Mouse (Mus musculus) cerebral cortex, adult 2 months (tissue): ENCODE measurements around the gene Ccdc91.

Source experiments
- WGBS: fragments of 180-500 bp; shearing (Covaris S2); methylation state at CpG from one replicate; pipeline ENCODE4 v1.1.7; 2018; 5-methylcytosine and 5-hydroxymethylcytosine counted together

Gene Ccdc91

DNA sequence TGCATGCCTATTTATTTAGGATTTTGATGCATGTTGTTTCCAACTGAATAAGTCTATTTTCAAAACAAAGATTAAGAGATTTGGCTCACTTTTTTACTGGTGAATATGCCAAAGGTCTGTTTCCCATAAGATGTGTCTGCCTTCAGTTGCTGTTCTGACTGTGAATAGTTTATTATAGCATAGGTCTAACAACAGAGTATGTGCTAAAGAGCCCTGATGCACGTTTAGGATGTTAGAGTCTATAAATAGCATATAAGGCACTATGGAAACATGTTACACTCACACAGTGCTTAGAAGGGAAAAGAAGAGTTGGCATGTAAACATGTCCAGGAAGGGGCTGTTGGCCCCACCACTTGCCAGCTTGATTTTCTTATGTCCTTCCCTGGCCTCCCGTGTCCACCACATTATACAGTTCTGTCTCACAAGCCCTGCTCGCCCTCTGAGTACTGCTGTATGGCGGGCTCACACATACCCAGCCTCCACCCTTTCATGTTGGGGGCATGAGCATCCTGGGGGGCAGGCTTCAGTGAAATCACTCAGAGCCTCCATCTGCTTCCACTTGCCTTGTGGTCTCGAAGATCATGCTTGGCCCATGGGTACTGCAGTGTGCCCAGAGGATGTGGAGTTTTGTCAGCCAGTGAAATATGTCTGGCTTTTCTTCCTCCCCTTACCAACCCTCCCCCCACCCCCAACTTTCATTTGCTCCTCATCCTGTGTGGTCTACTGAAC is 99.0 kb downstream of the Ccdc91 start:
- 68% methylated on average over 5 of the region's 5 CpGs for WGBS

DNA sequence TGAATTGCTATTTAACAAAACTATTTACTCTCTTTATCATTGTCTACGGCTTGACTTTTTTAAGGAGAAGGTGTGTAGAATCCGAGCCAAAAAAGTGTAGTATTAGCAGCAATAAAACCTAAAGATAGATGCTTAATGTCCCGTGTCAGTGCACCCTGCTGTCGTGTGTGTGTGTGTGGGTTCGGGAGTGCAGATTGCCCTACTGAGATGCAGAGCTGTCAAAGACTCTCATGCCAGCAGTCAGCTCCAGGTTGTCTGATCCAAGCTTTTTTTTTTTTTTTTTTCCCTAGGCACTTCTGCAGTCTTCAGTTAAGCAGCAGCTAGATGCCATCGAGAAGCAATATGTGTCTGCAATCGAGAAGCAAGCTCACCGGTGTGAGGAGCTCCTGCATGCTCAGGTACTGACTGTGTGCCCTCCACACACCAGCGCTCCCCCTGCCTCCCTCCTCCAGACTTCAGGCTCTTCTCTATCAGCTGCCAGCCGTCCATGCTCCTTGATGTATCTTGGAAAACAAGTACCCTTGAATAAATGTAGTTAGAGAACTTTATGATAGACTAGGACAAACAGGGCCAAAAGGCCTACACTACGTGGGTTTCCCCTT is 99.7 kb downstream of the Ccdc91 start:
- WGBS = 70% methylated on average over 11 of the region's 11 CpGs

DNA sequence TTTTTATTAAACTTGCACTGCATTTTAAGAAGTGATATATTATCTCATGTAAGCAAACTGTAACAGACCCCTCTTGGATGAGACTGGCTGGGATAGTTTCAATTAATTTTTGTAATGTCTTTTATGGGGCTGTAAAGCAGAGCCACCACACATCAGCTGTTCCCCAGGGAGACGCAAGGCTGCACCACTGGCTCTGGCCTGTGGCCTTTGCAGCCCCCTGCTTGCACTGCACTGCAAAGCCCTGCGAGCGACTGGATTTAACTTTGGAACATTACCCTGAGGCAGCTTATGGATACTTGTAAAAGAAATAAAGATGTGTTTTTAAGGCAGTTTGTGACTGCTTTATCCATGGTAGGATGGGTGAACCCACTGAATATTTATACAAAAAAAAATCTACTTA is 112.0 kb downstream of the Ccdc91 start:
- WGBS = 88% methylated on average over 3 of the region's 3 CpGs

DNA sequence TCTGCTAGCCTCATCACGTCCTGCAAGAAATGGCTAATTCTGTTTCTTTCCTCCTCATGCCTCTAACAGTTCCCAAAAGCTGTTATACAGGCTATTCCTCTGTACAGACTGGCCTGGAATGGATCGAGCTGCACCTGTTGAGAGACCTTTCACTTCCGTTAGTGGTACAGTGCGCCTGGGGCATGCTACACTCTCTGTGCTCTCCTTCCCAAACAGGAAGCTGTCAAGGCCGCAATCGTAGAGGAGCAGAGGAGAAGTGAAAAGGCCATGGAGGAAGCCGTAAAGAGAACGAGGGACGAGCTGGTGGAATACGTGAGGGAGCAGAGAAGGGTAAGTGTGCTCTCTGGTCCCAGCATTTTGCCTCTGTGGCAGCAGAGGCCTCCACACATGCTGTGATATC is 131.0 kb downstream of the Ccdc91 start:
- WGBS = 89% methylated on average over 10 of the region's 10 CpGs

DNA sequence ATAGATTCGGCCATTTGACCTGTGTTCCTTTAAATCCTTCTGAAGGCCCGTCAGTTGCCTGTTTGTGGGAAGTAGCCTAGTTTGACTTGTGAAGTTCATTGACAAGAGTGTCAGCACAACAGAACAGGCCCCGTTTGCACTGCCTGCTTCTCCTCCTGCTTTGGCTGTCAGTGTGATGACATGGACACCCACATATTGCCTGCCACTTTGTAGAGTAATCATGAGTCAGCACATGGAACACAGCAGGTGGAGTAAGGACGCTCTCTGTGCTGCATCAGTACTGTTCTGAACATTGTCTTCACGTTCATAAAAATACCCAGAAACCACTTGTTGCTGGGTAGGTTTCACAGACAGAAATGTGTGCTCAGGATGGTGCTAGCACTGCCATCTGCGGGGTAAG is 132.0 kb downstream of the Ccdc91 start:
- WGBS = 59% methylated on average over 6 of the region's 6 CpGs

GRCm38 (mm10) chr6:147615306-147615705 is 139.7 kb downstream of the Ccdc91 start:
- WGBS = 90% methylated on average over 2 of the region's 2 CpGs

- WGBS = 92% methylated on average over 3 of the region's 3 CpGs
These were observed 147.5 kb downstream of the Ccdc91 start for GRCm38 (mm10) chr6:147623142-147623541.

- 90% methylated on average over 5 of the region's 5 CpGs for WGBS
These were observed 160.8 kb downstream of the Ccdc91 start for GRCm38 (mm10) chr6:147636464-147636863.

DNA sequence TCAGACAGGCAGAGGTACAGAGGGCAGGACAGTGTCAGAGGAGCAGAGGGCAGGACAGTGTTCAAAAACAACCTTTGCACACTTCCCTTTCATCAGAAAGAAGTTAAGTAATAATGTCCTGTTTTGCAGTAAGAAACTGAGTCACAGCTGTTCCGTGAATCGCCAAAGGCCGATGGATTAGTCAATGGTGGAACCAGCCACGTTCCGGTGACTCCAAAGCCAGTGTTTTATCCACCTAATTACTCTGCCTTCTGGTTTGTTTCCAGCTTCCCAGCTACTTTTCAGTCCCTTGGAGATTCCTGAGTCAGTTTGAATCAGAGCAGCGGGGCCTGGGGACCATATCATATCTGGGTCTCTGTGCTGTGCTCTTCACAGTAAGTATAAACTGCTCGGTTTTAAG is 168.2 kb downstream of the Ccdc91 start:
- WGBS = 92% methylated on average over 7 of the region's 7 CpGs

GRCm38 (mm10) chr6:147646401-147646968 is 170.9 kb downstream of the Ccdc91 start:
- 91% methylated on average over 11 of the region's 11 CpGs for WGBS

GRCm38 (mm10) chr6:147660718-147661117 is 185.1 kb downstream of the Ccdc91 start:
- WGBS = 85% methylated on average over 1 of the region's 1 CpGs

GRCm38 (mm10) chr6:147661841-147662240 is 186.2 kb downstream of the Ccdc91 start:
- WGBS = 90% methylated on average over 4 of the region's 4 CpGs

GRCm38 (mm10) chr6:147662610-147663009 is 187.0 kb downstream of the Ccdc91 start:
- 89% methylated on average over 2 of the region's 2 CpGs for WGBS

DNA sequence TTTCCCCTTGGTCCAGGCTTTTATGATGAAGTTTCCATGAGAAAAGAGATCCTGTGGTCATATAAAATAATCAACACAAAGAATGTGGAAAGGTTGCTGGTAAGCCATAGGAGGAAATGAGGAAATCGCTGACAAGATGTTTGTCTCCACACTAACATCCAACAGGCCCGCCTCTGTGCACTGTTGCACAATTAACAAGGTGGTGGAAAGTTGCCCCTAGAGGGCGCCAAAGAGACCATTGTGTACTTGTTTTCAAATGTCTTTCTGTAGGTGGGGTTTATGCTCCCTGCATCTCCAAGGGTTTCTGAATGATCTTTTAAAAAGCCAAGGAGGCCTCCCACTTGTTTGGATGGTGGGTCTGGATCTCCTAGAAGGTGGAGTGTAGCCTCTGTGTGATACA is 188.7 kb downstream of the Ccdc91 start:
- 56% methylated on average over 3 of the region's 3 CpGs for WGBS

- 76% methylated on average over 1 of the region's 1 CpGs for WGBS
These were observed 195.7 kb downstream of the Ccdc91 start for GRCm38 (mm10) chr6:147671366-147671765.

- 89% methylated on average over 2 of the region's 2 CpGs for WGBS
These were observed 196.9 kb downstream of the Ccdc91 start for GRCm38 (mm10) chr6:147672481-147672880.

DNA sequence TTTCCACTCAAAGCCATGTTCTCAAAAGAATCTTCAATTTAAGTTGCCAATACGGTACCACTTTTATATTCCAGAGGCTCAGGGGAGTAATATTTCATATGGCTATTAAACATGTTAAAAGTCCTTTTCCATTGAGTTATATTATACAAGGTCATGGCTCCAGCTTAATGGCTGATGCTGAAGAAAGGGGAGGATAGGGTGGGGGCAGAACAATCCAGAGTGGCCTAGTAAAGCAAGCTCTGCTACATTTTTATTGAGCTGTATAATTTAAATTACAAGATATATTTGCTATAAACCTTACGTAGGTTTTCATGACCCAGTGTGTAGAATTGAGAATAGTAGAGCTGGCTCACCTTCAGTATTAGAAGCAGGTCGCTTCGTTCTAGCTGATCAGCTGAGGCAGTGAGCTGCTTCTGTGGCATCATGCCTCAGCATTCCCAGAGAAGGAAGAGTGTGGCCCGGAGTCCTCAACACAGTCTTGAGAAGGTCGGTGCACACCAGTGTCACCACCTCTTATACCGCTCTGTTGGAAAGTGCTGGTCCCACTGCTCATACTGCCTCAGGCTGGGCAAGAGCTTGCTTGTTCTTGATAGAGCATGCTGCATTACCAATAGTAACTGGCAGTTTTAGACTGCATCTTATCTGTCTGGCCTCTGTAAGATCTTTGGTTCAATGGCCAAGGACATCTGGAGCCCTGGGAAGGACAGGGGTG is 199.6 kb downstream of the Ccdc91 start:
- WGBS = 93% methylated on average over 7 of the region's 7 CpGs

GRCm38 (mm10) chr6:147676214-147676613 is 200.6 kb downstream of the Ccdc91 start:
- WGBS = 97% methylated on average over 1 of the region's 1 CpGs
